Mouse (Mus musculus) cortical plate, adult 2 months (tissue): ENCODE measurements around the gene Upf2.

Source experiments
- CTCF ChIP-seq: fragments of 200-500 bp; IDR thresholded peaks from 2 replicates; pipeline ENCODE4 v1.5.1; 2011; ENCODE audit warnings: mild to moderate bottlenecking, control low read depth, low read length; ENCODE audit not compliant: insufficient read depth; ENCODE audit errors: extremely low read depth
- POLR2A ChIP-seq: fragments of 200-500 bp; IDR thresholded peaks from 2 replicates; pipeline ENCODE4 v1.6.1; 2011; ENCODE audit warnings: mild to moderate bottlenecking, low read length, control low read depth; ENCODE audit not compliant: insufficient read depth; ENCODE audit errors: extremely low read depth

DNA sequence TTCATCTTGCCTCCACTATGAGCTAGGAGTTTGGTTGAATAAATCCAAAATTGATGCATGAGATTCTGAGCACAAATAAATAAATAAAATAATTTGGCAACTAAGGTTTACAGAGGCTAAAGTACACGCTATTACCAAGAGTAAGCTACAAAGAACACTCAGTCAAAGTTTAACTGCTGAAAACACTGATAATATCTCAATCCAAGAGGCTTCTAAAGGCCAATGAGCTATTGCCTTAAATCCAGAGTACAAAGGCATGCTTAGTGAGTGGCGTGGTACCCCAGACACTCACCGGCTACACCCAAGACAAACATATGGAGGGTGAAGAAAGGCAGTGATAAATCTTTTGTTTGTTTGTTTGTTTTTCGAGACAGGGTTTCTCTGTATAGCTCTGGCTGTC lies 14.7 kb upstream of the Upf2 start:
- TF ChIP-seq POLR2A (no peak), CTCF (no peak)
